Mouse (Mus musculus) heart, postnatal 0 days (tissue): ENCODE data around the gene Gm10719.
"Not testable (repeated sequence)": the region's sequence is repeated elsewhere in the genome, so short reads cannot be mapped to it uniquely, and the experiment has no call there.

Source experiments
- CTCF ChIP-seq: IDR thresholded peaks from 2 replicates; pipeline ENCODE4 v1.5.1; 2016; ENCODE audit warnings: antibody characterized with exemption, control low read depth, low read depth
- EP300 ChIP-seq: IDR thresholded peaks from 2 replicates; pipeline ENCODE4 v1.6.1; 2016; ENCODE audit warnings: antibody characterized with exemption, low read depth

GRCm38 (mm10) chr9:3007272-3007671, 9.9 kb upstream of the Gm10719 start:
- TF ChIP-seq CTCF, EP300: not testable (repeated sequence)
